Mouse (Mus musculus) macrophage (primary cell): Measurements from ENCODE around the gene Timp2. TPM values are rescaled to one million over a fixed set of nuclear protein-coding genes. Genes with fewer than 3 reads are reported as not detected.

ENCODE experiments used
- H3K27ac ChIP-seq: fragments of 350-480 bp; formaldehyde crosslinking; 2 replicates; pipeline ENCODE4 v1.9.0; 2021
- H3K36me3 ChIP-seq: fragments of 350-480 bp; formaldehyde crosslinking; 2 replicates; pipeline ENCODE4 v1.9.0; 2021; ENCODE audit errors: inconsistent target
- H3K4me3 ChIP-seq: fragments of 350-480 bp; formaldehyde crosslinking; 2 replicates; pipeline ENCODE4 v1.9.0; 2021; ENCODE audit errors: inconsistent target
- H3K79me2 ChIP-seq: fragments of 350-480 bp; formaldehyde crosslinking; 2 replicates; pipeline ENCODE4 v1.9.0; 2021; ENCODE audit errors: inconsistent target
- WGBS: methylation state at CpG from one replicate; pipeline ENCODE4 v1.1.7; 2026; ENCODE audit warnings: inconsistent platforms; ENCODE audit not compliant: missing documents; 5-methylcytosine and 5-hydroxymethylcytosine counted together
- polyA plus RNA-seq: library from polyadenylated mRNA; stranded (reverse); fragments of 250-400 nt; gene quantifications from 3 replicates; pipeline ENCODE4 v1.2.4, GENCODE M21; 2018; ENCODE audit warnings: inconsistent platforms

Gene Timp2
- polyA plus RNA-seq, 1 experiment from 2014 or later = 662 TPM

- Histone ChIP-seq H3K4me3 (no peak overlapping the region), H3K79me2 (no peaks in the 10 kb centered on the region), H3K27ac (peak overlapping the region; percentile 99), H3K36me3 (no peaks in the 10 kb centered on the region)
- 77% methylated on average over 1 of the region's 1 CpGs for WGBS
Measured at GRCm38 (mm10) chr11:118362501-118362900, 7.0 kb upstream of the Timp2 start.

GRCm38 (mm10) chr11:118360907-118361341 lies 5.4 kb upstream of the Timp2 start:
- H3K4me3 ChIP-seq = no peak overlapping the region
- H3K27ac ChIP-seq = peak overlapping the region; percentile 99; the same call in 1 of the 2 replicates
- H3K36me3 ChIP-seq = no peaks in the 10 kb centered on the region
- WGBS = 34% methylated on average over 10 of the region's 10 CpGs
- H3K79me2 ChIP-seq = no peaks in the 10 kb centered on the region

GRCm38 (mm10) chr11:118360491-118360890 lies 5.0 kb upstream of the Timp2 start:
- no peak overlapping the region for H3K4me3 ChIP-seq
- no peaks in the 10 kb centered on the region for H3K36me3 ChIP-seq
- WGBS = 67% methylated on average over 7 of the region's 7 CpGs
- H3K79me2 ChIP-seq = no peaks in the 10 kb centered on the region
- H3K27ac ChIP-seq = peak overlapping the region; percentile 99; the same call in 1 of the 2 replicates

- Histone ChIP-seq H3K27ac (no peak overlapping the region), H3K79me2 (peaks cover 46% of the 10 kb centered on the region), H3K36me3 (peaks cover 10% of the 10 kb centered on the region; the same call in 1 of the 2 replicates), H3K4me3 (no peak overlapping the region)
- WGBS = 2% methylated on average over 35 of the region's 43 CpGs
Measured at GRCm38 (mm10) chr11:118355205-118355604, 335 bp downstream of the Timp2 start.

GRCm38 (mm10) chr11:118354636-118355191 lies 826 bp downstream of the Timp2 start:
- Histone ChIP-seq H3K79me2 (peaks cover 51% of the 10 kb centered on the region), H3K36me3 (peaks cover 10% of the 10 kb centered on the region; the same call in 1 of the 2 replicates), H3K27ac (peak overlapping the region; percentile 24; the same call in 1 of the 2 replicates), H3K4me3 (peak overlapping the region; percentile 60)
- under 1% methylated on average over 43 of the region's 47 CpGs for WGBS

- Histone ChIP-seq H3K79me2 (peaks cover 100% of the 10 kb centered on the region), H3K4me3 (no peak overlapping the region), H3K36me3 (peaks cover 10% of the 10 kb centered on the region; the same call in 1 of the 2 replicates), H3K27ac (peak overlapping the region; percentile 68)
- WGBS = 96% methylated on average over 5 of the region's 5 CpGs
Measured at GRCm38 (mm10) chr11:118349494-118349893, 6.0 kb downstream of the Timp2 start.

- Histone ChIP-seq H3K27ac (peak overlapping the region; percentile 68), H3K36me3 (peaks cover 10% of the 10 kb centered on the region; the same call in 1 of the 2 replicates), H3K4me3 (no peak overlapping the region), H3K79me2 (peaks cover 100% of the 10 kb centered on the region)
- 16% methylated on average over 5 of the region's 5 CpGs for WGBS
Measured at GRCm38 (mm10) chr11:118348877-118349276, 6.7 kb downstream of the Timp2 start.

- peaks cover 10% of the 10 kb centered on the region; the same call in 1 of the 2 replicates for H3K36me3 ChIP-seq
- H3K27ac ChIP-seq = peak overlapping the region; percentile 68
- H3K4me3 ChIP-seq = no peak overlapping the region
- H3K79me2 ChIP-seq = peaks cover 100% of the 10 kb centered on the region
- 24% methylated on average over 3 of the region's 3 CpGs for WGBS
Measured at GRCm38 (mm10) chr11:118348419-118348818, 7.1 kb downstream of the Timp2 start.

GRCm38 (mm10) chr11:118347911-118348310 lies 7.6 kb downstream of the Timp2 start:
- H3K36me3 ChIP-seq = peaks cover 10% of the 10 kb centered on the region; the same call in 1 of the 2 replicates
- H3K79me2 ChIP-seq = peaks cover 100% of the 10 kb centered on the region
- 92% methylated on average over 11 of the region's 12 CpGs for WGBS
- peak overlapping the region; percentile 68 for H3K27ac ChIP-seq
- no peak overlapping the region for H3K4me3 ChIP-seq

GRCm38 (mm10) chr11:118347391-118347790 lies 8.1 kb downstream of the Timp2 start:
- H3K27ac ChIP-seq = no peak overlapping the region

GRCm38 (mm10) chr11:118346395-118347096 lies 9.0 kb downstream of the Timp2 start:
- no peak overlapping the region for H3K4me3 ChIP-seq
- H3K79me2 ChIP-seq = peaks cover 100% of the 10 kb centered on the region
- WGBS = 93% methylated on average over 8 of the region's 8 CpGs
- peaks cover under 1% of the 10 kb centered on the region; the same call in 1 of the 2 replicates for H3K36me3 ChIP-seq
- no peak overlapping the region for H3K27ac ChIP-seq

More at GRCm38 (mm10) chr11:118347391-118347790, 8.1 kb downstream of the Timp2 start:
- 100% methylated on average over 2 of the region's 2 CpGs for WGBS
- H3K4me3 ChIP-seq = no peak overlapping the region
- peaks cover 100% of the 10 kb centered on the region for H3K79me2 ChIP-seq
- peaks cover 8% of the 10 kb centered on the region; the same call in 1 of the 2 replicates for H3K36me3 ChIP-seq

- whole genome bisulfite sequencing = 71% methylated on average over 4 of the region's 4 CpGs
- peaks cover 100% of the 10 kb centered on the region for H3K79me2 ChIP-seq
- H3K36me3 ChIP-seq = peaks cover 4% of the 10 kb centered on the region; the same call in 1 of the 2 replicates
- H3K4me3 ChIP-seq = no peak overlapping the region
- no peak overlapping the region for H3K27ac ChIP-seq
Measured at GRCm38 (mm10) chr11:118345693-118346092, 9.8 kb downstream of the Timp2 start.

- H3K79me2 ChIP-seq = peaks cover 100% of the 10 kb centered on the region
- no peak overlapping the region for H3K27ac ChIP-seq
- H3K36me3 ChIP-seq = peaks cover 12% of the 10 kb centered on the region; the same call in 1 of the 2 replicates
- H3K4me3 ChIP-seq = no peak overlapping the region
- 85% methylated on average over 2 of the region's 2 CpGs for WGBS
Measured at GRCm38 (mm10) chr11:118343629-118344028, 11.9 kb downstream of the Timp2 start.

GRCm38 (mm10) chr11:118342400-118342981 lies 13.0 kb downstream of the Timp2 start, which contains the start of gene Cep295nl:
Gene Cep295nl (minus strand): TSS chr11:118342500.
- Histone ChIP-seq H3K79me2 (peaks cover 100% of the 10 kb centered on the region), H3K4me3 (no peak within 1 kb of the TSS), H3K36me3 (peaks cover 12% of the 10 kb centered on the region; the same call in 1 of the 2 replicates), H3K27ac (no peak within 1 kb of the TSS)
- WGBS = 91% methylated on average over 7 of the region's 7 CpGs
